Mouse (Mus musculus): ENCODE measurements at regions not wholly inside any gene's neighbourhood (a gene's known extent, or its start where the extent isn't known, plus 50 kb on each side); places are given as distances from the start of the nearest gene placed in this dataset.

DNA sequence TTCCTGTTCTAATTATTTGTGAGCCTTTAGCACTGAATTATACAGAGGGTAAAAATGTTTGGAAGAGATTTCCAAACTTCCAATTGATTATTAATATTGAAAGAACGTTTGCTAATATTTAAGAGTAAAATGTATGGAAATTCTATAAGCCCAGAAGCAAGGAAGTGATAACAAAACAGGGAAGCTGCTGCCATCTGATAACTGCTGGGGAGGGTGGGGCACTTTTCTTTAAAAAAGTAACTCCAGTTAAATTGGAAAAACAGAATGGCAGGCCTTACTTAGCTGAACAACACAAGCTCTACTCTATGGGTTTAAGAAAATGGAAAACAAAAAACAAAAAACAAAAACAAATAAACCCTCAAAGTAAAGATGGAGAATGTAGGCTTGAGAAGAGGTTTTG lies 1327.7 kb downstream of the Hace1 start:
- DNase-seq (ENCODE audit: low spot score in 2 of 2) = no peak

DNA sequence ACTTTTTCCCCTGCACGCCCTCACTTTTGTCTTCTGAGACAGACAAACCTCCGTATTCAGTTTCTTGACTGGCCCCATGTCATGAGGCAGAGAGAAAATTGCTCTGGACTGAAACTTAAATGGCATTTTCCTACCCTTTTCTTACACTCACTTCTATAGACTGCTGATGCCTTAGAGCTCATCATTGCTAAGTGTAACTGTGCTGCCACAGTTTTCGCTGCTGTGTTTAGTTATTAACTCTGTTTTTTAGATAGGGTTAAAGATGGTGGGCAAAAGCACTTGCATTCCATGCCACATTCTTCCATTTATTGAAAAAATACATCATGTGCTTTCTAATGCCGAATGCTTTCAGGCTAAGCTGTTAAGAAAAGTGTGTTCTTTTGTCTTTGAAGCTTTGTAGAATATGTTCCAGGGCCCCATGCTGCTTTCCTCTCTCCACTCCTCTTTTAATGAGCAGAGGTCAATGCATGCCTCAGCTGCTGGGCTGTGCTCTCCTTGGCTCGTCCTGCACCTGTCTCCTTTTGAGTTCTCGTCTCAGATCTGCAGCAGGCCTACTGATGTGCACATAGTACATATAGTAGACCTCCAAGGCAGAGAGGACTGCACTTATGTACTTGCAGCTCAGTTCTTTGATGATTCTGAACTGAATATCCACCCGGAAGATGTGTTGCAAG lies 1345.0 kb downstream of the Hace1 start:
- DNase-seq (ENCODE audit: low spot score in 2 of 2) = no peak

DNA sequence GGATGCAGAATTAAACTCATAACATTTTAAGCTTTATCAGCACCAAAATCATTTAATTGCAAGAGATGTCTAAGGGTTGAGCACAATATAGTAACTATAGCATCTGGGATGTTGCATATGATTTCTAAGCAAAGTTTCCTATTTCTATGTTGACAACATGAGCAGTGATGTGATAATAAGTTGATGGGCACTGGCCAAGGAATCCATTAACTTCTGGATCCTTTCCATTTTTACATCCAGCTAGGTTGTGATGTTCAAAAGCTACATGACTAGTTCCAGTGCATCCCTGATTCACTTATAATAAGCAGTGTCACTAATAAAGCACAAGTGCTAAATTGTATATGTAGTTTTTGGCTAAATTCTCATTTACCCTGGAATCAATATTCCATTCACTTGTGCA lies 1356.7 kb downstream of the Hace1 start:
- no peak for DNase-seq (ENCODE audit: low spot score in 2 of 2)

DNA sequence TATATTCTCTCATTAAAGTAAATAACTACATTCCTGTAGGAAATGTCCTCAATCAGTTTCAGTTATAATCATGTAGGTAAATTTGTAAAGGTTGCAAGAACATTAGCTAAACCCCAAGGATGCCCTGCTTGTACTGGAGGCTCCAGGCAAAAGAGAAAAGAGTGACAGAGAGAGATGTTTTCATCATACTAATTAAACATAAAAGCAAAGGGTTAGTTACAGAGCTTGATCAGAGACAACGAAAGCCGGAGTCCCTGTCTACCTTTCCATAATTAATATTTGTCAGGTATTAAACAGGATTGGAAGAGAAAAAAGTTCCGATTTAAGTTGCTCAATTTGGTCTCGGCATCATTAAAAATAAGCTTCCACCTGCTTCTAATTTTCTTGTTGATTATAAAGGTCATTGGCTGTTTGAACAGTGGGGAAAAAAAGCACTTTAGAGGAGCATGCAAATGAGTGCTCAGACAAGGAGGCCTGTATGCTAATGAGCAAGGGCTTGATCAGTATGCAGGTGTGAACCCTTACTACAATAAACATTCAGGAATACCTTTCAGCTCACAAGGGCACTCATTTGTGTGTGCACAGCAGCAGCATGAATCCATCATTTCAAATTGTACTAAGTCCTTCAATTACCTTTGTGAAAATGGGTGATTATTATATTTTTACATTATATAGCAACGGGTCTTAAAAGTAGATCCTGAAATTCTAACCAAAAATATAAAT lies 1358.8 kb downstream of the Hace1 start:
- no peak for DNase-seq (ENCODE audit: low spot score in 2 of 2)

DNA sequence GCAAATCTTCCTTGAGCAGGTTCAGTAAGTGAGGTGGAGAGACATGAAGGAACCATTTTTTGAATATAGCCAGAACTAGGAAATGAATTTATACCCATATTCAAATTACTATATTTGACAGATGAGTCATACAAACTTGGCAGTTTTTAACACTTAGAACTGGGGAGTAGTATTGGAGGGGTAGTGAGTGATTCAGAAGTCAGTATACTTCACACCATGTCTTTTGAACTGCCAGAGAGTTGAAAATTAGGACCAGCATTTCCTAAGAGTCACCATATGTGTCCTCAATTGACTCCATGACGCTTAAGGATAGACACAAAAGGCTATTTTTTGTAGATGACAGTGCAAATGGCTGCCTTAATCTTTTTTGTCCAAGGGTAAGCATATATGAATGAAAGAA lies 1361.7 kb downstream of the Hace1 start:
- no peak for DNase-seq (ENCODE audit: low spot score in 2 of 2)

DNA sequence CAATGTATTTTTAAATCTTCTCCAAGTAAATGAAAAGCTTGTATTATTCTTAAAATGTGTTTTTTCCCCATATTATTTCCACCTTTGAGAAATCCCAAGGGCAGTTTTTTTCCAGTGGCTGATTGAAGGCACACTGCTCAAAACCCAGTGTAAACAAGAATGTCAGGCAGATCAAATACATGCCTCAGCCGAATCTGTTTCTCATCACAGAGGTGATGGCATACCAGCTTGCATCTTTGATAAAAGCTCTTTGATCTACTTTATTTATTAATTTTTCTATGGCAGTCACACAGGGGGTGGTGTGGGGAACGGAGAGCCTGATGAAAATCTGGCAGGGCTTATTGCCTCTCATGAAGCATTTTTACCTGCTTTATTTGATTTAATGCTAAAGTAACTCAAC lies 1362.2 kb downstream of the Hace1 start:
- no peak for DNase-seq (ENCODE audit: low spot score in 2 of 2)

DNA sequence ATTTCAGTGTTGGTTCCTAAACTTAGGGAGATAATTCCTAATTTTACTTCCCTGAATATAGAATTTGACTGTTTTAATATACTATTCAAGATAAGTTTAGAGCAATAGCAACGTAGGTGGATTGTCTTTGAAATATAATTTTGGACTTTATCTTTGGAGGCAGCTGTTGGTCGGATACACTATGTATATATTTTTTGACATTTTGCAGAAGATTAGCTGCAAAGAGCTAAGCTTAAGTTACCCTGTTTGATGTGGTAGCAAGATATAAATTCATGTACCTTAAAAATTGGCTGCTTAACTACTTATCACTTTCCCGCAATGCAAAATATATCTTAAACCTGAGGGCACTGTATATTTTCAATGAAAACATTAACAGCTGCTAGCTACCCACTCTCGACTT lies 1375.3 kb downstream of the Hace1 start:
- DNase-seq (ENCODE audit: low spot score in 2 of 2) = no peak

DNA sequence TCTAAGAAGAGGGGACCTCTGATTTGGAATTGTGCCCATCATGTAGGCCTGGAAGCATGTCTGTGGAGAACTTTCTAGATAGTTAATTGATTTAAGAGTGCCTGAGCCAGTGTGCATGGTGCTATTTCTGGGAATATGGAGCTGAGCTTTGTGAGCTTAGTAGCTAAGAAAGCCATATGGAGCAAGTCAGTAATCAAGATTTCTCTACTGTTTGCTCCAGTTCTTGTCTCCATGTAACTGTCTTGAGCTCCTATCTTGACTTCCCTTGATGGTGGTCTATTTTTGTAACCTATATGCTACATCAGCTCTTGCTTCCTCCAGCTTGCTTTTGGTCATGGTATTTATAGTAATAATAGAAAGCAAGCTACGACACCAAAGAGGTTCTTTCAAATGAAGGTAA lies 1377.1 kb downstream of the Hace1 start:
- DNase-seq (ENCODE audit: low spot score in 2 of 2) = no peak

DNA sequence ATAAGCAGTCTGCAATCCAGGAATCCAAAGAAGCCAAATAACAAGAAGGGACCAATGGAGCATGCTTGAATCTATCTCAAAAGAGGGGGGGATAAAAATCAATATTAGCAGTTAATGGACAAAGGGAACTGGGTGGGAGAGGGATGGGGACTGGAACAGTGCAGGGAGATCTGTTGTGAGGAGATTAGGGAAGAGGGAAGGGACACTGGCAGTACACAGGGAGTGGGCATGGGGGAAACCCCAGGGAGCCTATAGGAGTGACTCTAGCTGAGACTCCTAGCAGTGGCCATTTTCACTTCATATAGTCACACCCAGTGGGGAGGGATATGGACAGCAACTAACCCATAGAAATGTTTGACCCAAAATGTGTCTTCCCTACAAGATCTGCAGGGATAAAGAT lies 1402.8 kb downstream of the Hace1 start:
- no peak for DNase-seq (ENCODE audit: low spot score in 2 of 2)

DNA sequence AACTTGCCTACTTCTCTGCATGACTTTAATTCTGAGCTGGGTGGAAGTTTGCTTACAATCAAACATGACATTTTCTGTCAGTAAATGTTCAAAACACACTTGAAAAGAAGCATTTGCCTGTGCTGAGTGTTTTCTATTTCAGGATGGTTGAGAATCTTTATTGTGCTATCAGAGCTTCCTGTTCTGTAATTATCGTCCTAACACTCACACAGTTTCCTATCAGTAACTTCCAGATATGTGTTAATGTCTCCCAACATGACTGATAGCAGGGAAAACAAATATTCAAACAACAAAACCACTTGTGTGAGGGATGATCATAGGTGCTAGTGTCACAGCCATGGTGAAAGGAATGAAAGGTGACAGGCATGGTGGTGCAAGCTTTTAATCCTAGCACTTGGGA lies 1422.1 kb downstream of the Hace1 start:
- no peak for DNase-seq (ENCODE audit: low spot score in 2 of 2)

DNA sequence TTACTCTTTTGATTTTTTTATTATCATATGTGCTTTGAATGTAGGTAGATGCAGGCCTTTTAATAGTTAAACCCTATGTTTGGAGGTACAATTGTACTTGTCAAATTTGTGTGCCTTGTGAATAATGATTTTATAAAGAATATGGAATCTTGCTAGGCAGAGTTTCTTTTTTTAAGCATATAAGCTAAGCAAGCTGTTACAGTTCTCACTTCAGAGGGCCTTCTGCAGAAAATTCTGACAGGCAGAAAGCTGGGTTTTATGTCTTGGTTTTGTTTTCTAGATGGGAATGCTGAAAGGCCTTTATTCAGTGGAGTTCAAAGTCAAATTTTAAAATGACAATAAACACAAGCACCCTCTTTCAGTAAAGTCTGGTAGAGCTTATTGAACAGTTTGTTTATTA lies 1451.1 kb downstream of the Hace1 start:
- DNase-seq (ENCODE audit: low spot score in 2 of 2) = no peak

DNA sequence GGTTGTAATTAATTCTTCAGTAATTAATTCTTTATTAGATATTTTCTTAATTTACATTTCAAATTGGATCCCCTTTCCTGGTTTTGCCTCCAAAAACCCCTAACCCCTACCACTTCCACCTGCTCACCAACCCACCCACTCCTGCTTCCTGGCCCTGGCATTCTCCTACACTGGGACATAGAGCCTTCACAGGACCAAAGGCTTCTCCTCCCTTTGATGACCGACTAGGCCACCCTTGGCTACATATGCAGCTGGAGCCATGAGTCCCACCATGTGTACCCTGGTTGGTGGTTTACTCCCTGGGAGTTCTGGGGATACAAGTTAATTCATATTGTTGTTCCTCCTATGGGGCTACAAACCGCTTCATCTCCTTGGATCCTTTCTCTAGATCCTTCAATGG lies 1477.0 kb downstream of the Hace1 start:
- no peak for DNase-seq (ENCODE audit: low spot score in 2 of 2)

DNA sequence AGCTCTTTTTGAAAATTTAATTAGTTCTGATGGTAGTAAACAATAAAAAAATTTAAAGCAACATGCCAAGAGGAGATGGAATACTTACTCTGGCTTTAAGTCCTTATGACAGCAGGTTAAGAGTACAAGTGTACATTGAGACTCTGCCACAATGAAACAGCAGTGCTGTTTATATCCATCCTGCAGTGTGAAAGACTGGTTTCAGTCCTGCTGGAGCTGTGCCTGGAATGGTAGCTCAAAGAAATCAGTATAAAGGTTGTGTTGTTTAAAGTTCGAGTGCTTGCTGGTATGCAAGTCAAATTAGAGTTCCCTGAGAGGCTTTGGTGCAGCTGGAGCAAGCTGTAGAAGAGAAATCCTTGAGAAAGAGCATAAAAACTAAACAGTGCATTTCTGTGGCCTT lies 1524.9 kb downstream of the Hace1 start:
- DNase-seq (ENCODE audit: low spot score in 2 of 2) = peak; percentile 3 to 27
